Mouse (Mus musculus) stomach, postnatal 0 days (tissue): Measurements from ENCODE around the gene Pcyt1b. TPM values are rescaled to one million over a fixed set of nuclear protein-coding genes. Genes with fewer than 3 reads are reported as not detected.
A peak's percentile ranks its signal among the peaks of the same experiment; 100 is the strongest.

ENCODE experiments used
- ATAC-seq: fragments of 200-750 bp; cut with Nextera tagmentation; 2 replicates; pipeline ENCODE4 v1.8.0; 2017; ENCODE audit not compliant: low FRiP score, low TSS enrichment
- DNase-seq: peaks from one replicate; pipeline ENCODE4 v3.0.0-alpha.2; 2016; ENCODE audit warnings: low spot score
- H3K27ac ChIP-seq: fragments of 300-500 bp; sonication (generic); replicated peaks from 2 replicates; pipeline ENCODE4 v1.5.1; 2014; ENCODE audit warnings: mild to moderate bottlenecking, control low read depth
- H3K27me3 ChIP-seq: fragments of 300-500 bp; sonication (generic); 2 replicates; pipeline ENCODE4 v1.6.1; 2014; ENCODE audit warnings: low read length; ENCODE audit not compliant: control insufficient read depth, insufficient read depth
- H3K36me3 ChIP-seq: fragments of 300-500 bp; sonication (generic); 2 replicates; pipeline ENCODE4 v1.6.1; 2014; ENCODE audit warnings: low read length, mixed read lengths; ENCODE audit not compliant: control insufficient read depth, insufficient read depth
- H3K4me1 ChIP-seq: fragments of 300-500 bp; sonication (generic); replicated peaks from 2 replicates; pipeline ENCODE4 v1.6.1; 2014; ENCODE audit warnings: antibody characterized with exemption; ENCODE audit not compliant: control insufficient read depth, insufficient read depth
- H3K4me2 ChIP-seq: fragments of 300-500 bp; sonication (generic); replicated peaks from 2 replicates; pipeline ENCODE4 v1.6.1; 2014; ENCODE audit warnings: low read depth, mild to moderate bottlenecking, control low read depth, moderate library complexity
- H3K4me3 ChIP-seq: fragments of 300-500 bp; sonication (generic); 2 replicates; pipeline ENCODE4 v1.5.1; 2014; ENCODE audit warnings: low read depth, low read length, control low read depth
- H3K9ac ChIP-seq: fragments of 300-500 bp; sonication (generic); 2 replicates; pipeline ENCODE4 v1.6.1; 2014; ENCODE audit warnings: mild to moderate bottlenecking, low read length, control low read depth, mixed read lengths
- H3K9me3 ChIP-seq: fragments of 300-500 bp; sonication (generic); 2 replicates; pipeline ENCODE4 v1.6.1; 2016; ENCODE audit warnings: low read length; ENCODE audit not compliant: control insufficient read depth
- CTCF ChIP-seq: IDR thresholded peaks from 2 replicates; pipeline ENCODE4 v1.5.1; 2016; ENCODE audit warnings: antibody characterized with exemption, low read depth, mild to moderate bottlenecking, moderate library complexity
- EP300 ChIP-seq: optimal IDR thresholded peaks from 2 replicates; pipeline ENCODE3; 2016; ENCODE audit warnings: antibody characterized with exemption
- polyA plus RNA-seq: library from polyadenylated mRNA; unstranded; fragments of >200 nt; fragmentation: Nextera tagmentation; extraction: Ambion mirVana; gene quantifications from 2 replicates; pipeline ENCODE4 v1.2.1, GENCODE M21; 2015

The Pcyt1b gene
- polyA plus RNA-seq, 1 experiment from 2014 or later = 1.5 TPM

DNA sequence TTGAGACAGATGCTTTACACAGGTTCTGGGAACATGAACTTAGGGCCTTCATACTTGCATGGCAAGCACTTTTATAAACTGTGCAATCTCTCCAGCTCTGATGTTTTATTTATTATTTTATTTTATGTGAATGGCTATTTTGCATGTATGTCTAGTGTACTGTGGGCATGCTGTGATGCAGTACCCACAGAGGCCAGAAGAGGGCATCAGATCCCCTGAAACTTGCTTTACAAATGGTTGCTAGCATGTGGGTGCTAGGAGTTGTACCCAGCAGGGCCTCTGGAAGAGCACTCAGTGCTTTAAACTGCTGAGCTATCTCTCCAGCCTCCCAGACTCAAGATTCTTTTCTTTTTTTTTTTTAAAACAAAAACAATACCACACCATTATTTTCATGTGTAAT is 138.5 kb downstream of the Pcyt1b start:
- H3K27me3 ChIP-seq = no peaks in the 10 kb centered on the region
- H3K4me1 ChIP-seq = no peaks in the 10 kb centered on the region
- H3K36me3 ChIP-seq = no peaks in the 10 kb centered on the region
- H3K4me2 ChIP-seq = no peak overlapping the region
- no peak overlapping the region for H3K9ac ChIP-seq
- H3K27ac ChIP-seq = no peak overlapping the region
- H3K4me3 ChIP-seq = no peak overlapping the region
- peak; percentile 41 for DNase-seq
- ATAC-seq = no peak
- H3K9me3 ChIP-seq = no peaks in the 10 kb centered on the region
- TF ChIP-seq CTCF (peak; percentile 67), EP300 (no peak)

Other genes with a start within 250 kb of the Pcyt1b start
- gene Pola1, start 22.7 kb upstream of the Pcyt1b start, polyA plus RNA-seq = 3.5 and 3.7 TPM in 2 replicates
- gene Pdk3, start 177.3 kb downstream of the Pcyt1b start, polyA plus RNA-seq = 34.5 and 35.7 TPM in 2 replicates